Mouse (Mus musculus) adrenal gland, postnatal 14 days (tissue): Measurements from ENCODE around the gene Borcs6. TPM values are rescaled to one million over a fixed set of nuclear protein-coding genes. Genes with fewer than 3 reads are reported as not detected.

ENCODE experiments used
- DNase-seq: peaks from one replicate; pipeline ENCODE4 v3.0.0; 2021; ENCODE audit warnings: mixed read lengths
- total RNA-seq: library from RNA; stranded (reverse); gene quantifications from 2 replicates; pipeline ENCODE4 v1.2.3, GENCODE M21; 2021

The Borcs6 gene
- total RNA-seq, 1 experiment from 2014 or later: 19.2 TPM

DNA sequence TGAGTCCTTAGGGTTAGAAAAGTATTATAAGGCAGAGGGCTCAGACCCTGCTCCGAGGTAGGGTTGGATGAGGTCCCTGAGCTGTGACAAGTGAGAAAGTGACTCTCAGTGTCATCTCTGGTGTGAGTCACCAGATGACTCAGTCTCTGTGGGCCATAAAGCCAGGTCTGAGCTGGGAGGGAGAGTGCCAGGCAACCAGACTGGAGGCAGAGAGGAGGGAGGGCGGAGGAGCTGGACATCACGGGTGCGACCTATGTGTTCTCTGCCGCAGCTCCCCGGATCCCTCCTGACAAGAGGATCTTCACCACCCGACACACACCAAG, 42.8 kb downstream of the Borcs6 start:
- DNase-seq: peak; percentile 78

DNA sequence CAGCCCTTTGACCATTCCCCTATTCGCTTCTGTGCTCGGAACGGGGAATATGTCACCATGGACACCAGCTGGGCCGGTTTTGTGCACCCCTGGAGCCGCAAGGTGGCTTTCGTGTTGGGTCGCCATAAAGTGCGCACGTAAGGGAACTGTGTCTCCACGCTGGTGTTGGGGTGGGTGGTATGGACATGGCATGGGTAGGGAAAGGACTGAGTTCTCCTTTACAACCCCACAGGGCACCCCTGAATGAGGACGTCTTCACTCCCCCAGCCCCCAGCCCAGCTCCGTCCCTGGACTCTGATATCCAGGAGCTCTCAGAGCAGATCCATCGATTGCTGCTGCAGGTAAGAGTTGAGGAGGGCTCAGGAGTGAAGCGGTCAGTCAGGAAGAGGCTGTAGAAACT, 43.6 kb downstream of the Borcs6 start:
- no peak for DNase-seq

DNA sequence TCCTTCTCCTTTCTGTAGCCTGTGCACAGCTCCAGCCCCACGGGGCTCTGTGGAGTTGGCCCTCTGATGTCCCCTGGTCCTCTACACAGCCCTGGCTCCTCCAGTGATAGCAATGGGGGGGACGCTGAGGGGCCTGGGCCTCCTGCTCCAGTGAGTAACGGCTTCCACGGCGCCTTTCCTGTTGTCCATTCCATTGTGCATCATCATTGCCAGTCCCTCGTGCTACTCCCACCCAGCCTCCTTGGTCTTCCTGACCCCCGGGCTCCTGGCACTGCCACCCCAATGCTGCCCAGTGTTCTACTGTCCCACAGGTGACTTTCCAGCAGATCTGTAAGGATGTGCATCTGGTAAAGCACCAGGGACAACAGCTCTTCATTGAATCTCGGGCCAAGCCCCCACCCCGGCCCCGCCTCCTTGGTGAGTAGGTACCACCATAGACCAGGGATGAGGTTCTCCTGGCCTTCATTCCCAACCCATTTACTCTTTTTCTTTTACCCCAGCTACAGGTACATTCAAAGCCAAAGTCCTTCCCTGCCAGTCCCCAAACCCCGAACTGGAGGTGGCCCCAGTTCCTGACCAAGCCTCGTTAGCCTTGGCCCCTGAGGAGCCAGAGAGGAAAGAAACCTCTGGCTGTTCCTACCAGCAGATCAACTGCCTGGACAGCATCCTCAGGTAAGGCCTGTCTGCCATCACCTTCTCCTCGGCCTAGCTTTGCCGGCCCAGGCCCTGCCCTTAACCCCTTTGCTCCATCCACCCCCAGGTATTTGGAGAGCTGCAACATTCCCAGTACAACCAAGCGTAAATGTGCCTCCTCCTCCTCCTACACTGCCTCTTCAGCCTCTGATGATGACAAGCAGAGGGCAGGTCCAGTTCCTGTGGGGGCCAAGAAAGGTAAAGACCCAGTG, 44.3 kb downstream of the Borcs6 start:
- no peak for DNase-seq

DNA sequence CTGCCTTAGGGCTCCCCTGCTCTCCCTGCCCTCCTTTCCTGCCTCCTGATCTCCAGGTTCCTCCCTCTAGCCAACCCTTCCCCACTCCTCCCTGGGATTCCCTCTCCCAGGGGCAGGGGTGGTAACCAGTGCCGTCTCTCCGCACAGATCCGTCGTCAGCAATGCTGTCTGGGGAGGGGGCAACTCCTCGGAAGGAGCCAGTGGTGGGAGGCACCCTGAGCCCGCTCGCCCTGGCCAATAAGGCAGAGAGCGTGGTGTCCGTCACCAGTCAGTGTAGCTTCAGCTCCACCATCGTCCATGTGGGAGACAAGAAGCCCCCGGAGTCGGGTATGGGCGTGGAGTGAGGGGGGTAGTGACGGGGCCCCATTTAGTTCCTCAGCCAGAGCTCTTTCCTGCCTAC, 45.0 kb downstream of the Borcs6 start:
- DNase-seq: peak; percentile 7

DNA sequence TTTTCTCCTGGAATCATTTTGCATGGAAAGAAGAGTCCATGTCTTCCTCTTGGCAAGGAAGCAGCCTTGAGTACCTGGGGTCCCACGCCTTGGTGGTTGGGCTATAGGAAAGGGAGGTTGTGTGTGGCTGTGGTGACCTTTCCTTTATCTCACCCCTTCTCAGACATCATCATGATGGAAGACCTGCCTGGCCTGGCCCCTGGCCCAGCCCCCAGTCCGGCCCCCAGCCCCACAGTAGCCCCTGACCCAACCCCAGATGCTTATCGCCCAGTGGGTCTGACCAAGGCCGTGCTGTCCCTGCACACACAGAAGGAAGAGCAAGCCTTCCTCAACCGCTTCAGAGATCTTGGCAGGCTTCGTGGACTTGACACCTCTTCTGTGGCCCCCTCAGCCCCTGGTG, 45.7 kb downstream of the Borcs6 start:
- no peak for DNase-seq

DNA sequence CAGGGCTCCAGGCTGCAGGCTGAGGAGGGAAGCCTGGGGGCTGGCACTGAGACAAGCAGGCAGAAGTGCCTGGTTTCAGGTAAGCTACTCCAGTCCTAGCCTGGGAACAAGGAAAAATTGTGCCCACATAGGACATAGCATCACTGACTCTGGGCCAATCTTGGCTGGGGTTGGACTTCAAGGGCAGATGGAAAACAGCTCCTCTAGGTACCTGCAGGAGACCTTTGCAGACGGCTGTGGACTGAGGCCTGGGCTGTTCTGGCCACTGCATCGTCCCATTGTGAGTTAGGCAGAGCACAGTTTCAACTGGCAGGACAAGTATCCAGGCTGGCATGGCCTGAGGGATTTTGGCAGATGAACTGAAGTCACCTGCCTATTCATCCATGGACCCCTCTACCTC, 46.3 kb downstream of the Borcs6 start:
- DNase-seq: no peak

DNA sequence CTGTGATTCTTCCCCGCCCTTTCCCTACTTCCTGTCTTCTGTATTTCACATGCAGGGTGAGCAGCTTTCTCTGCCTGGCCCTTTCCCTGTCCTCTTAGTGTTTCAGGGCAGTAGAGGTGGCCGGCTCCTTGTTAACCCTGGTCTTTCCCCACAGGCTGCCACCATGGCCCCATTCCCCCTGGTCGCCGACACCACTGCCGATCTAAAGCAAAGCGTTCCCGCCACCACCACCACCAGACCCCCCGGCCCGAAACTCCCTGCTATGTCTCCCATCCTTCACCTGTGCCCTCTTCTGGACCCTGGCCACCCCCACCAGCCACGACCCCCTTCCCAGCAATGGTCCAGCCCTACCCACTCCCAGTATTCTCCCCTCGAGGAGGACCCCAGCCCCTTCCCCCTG, 46.8 kb downstream of the Borcs6 start:
- peak; percentile 33 for DNase-seq

DNA sequence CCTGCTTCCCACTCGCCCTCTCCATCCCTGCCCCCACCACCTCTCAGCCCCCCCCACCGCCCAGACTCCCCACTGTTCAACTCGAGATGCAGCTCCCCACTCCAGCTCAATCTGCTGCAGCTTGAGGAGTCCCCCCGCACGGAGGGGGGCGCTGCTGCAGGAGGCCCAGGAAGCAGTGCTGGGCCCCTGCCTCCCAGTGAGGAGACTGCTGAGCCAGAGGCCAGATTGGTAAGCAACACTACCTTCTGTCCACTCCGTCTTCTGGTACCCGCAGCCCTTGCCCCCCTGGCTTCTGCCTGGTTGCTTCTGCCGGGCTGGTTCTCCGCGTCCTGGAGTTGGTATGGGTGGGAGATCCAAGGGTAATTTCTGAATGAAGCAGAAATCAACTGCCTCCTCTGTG, 47.3 kb downstream of the Borcs6 start:
- peak; percentile 20 for DNase-seq

DNA sequence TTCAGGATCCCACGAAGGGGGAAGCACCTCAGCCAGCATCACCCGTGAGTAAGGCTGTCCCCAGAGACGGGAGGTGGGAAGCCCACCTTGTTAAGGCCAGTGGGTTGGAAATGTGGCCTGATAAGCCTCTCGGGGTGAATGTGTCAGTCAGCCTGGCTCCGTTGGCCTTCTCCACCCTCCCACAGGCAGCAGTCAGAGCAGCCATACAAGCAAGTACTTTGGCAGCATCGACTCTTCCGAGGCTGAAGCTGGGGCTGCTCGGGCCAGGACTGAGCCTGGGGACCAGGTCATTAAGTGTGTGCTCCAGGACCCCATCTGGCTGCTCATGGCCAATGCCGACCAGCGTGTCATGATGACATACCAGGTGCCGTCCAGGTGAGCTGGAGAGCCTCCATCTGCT, 48.2 kb downstream of the Borcs6 start:
- DNase-seq: no peak

DNA sequence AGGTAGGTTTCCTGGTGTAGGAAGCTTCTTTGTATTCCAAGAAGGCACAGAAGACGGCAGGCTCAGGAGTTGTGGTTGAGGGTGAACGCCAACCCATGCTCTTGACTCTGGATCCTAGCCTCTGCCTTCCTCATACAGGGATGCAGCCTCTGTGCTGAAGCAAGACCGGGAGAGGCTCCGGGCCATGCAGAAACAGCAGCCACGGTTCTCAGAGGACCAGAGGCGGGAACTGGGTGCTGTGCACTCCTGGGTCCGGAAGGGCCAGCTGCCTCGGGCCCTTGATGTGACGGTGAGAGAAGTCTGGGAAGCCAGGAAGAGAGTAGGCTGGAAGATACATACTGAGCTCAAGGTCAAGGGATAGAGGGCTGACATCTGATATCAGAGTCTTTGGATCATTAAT, 48.7 kb downstream of the Borcs6 start:
- no peak for DNase-seq

DNA sequence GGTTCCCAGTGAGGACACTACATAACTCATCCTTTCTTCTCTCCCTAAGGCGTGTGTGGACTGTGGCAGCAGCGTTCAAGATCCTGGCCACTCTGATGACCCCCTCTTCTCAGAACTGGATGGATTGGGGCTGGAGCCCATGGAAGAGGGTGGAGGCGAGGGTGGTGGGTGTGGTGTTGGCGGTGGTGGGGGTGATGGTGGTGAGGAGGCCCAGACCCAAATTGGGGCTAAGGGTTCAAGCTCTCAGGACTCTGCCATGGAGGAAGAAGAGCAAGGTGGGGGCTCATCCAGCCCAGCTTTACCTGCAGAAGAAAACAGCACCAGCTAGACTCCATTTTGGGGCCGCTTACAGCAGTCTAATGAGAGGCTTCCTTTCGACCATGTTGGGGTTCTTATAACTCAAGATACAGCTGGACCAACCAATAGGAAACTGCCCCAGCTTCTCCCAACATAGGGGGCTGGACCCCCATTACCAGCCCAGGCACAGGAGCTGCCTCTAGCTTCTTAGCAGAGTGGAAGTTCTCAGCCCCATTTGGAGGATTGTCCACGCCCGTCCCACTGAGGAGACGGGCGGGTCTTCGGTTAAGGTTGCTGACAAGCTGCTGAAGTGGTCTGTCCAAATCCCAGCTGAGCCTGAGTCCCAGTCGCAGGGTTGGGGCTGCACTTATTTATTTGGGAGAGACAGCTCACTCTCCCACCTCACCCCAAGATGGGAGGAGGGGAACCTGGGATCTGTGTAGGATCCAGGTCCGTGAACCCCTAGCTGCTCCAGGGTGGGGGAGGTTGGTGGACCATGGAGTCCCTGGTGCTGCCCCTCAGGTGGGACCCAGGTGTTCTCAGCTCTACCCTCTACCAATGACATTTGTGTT, 49.7 kb downstream of the Borcs6 start:
- DNase-seq: peak; percentile 29

DNA sequence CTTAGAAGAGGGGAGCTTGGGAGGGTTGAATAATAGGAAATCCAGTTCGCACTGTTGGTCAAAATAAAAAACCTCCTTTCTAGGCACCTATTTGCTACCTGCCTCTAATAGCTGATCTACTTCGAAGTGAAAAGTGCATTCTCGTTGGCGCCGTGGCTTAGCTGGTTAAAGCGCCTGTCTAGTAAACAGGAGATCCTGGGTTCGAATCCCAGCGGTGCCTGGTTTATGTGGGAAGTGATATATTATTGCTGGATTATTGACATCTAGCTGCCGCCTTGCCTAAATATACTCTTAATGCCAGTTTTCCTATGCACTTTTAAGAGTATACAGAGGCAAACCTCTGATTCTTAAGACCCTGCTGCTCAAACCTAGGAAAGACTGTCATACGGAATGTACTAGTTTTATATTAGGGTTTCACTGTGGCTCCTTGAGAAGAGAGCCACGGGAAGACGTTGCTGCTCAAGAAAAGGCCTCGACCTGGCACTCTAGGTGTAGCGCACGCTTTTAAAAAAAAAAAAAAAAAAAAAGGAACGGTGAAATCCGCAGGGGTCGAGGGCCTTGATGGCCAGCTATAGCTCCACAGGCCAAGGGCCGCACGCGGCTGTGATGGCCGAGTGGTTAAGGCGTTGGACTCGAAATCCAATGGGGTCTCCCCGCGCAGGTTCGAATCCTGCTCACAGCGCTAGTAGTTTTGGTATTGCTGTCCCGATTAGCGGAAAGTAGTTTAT, 51.0 kb downstream of the Borcs6 start:
- DNase-seq: peak; percentile 96

Other genes with a start within 250 kb of the Borcs6 start
- gene Ndel1, start 187.9 kb upstream of the Borcs6 start, total RNA-seq: 67.1 and 73.2 TPM in 2 replicates
- 0.15 TPM in 1 of 2 replicates, not detected in the other for gene Rnf222, start 171.2 kb upstream of the Borcs6 start, total RNA-seq
- gene Rpl26, start 158.1 kb upstream of the Borcs6 start, total RNA-seq: 1,094 and 1,263 TPM in 2 replicates
- 0.30 and 0.45 TPM in 2 replicates for gene Odf4, start 132.6 kb upstream of the Borcs6 start, total RNA-seq
- gene Arhgef15, start 102.2 kb upstream of the Borcs6 start, total RNA-seq: 28.7 and 31.9 TPM in 2 replicates
- gene Slc25a35, start 91.6 kb upstream of the Borcs6 start, total RNA-seq: 54.6 and 55.8 TPM in 2 replicates
- gene Rangrf, start 84.5 kb upstream of the Borcs6 start, total RNA-seq: 16.3 and 24.8 TPM in 2 replicates
- gene Pfas, start 51.3 kb upstream of the Borcs6 start, total RNA-seq: 28.1 and 29.0 TPM in 2 replicates
- 24.2 and 27.9 TPM in 2 replicates for gene Ctc1, start 43.8 kb upstream of the Borcs6 start, total RNA-seq
- 17.1 and 18.8 TPM in 2 replicates for gene Aurkb, start 14.1 kb upstream of the Borcs6 start, total RNA-seq
- 12.0 and 12.3 TPM in 2 replicates for gene Tmem107, start 11.1 kb downstream of the Borcs6 start, total RNA-seq
- 111 and 139 TPM in 2 replicates for gene Vamp2, start 28.8 kb downstream of the Borcs6 start, total RNA-seq
- gene Per1, start 35.5 kb downstream of the Borcs6 start, total RNA-seq: 116 and 118 TPM in 2 replicates
- 0.37 TPM in 1 of 2 replicates, not detected in the other for gene Hes7, start 60.7 kb downstream of the Borcs6 start, total RNA-seq
- gene 9130213A22Rik, start 62.9 kb downstream of the Borcs6 start, total RNA-seq: 0.38 and 0.41 TPM in 2 replicates
- 1.2 and 1.6 TPM in 2 replicates for gene Aloxe3, start 66.2 kb downstream of the Borcs6 start, total RNA-seq
- gene Alox12b, start 97.3 kb downstream of the Borcs6 start, total RNA-seq: not detected in 2 replicates
- 0.19 TPM in 1 of 2 replicates, not detected in the other for gene Alox8, start 138.1 kb downstream of the Borcs6 start, total RNA-seq
- gene Gucy2e, start 177.3 kb downstream of the Borcs6 start, total RNA-seq: not detected in 2 replicates